Mouse (Mus musculus) lung, postnatal 0 days (tissue): ENCODE data around the gene Grik4.

Experiments
- CTCF ChIP-seq: IDR thresholded peaks from 2 replicates; pipeline ENCODE4 v1.5.1; 2016; ENCODE audit warnings: antibody characterized with exemption, mild to moderate bottlenecking
- EP300 ChIP-seq: IDR thresholded peaks from 2 replicates; pipeline ENCODE4 v1.6.1; 2016; ENCODE audit warnings: antibody characterized with exemption, mild to moderate bottlenecking, control low read depth

DNA sequence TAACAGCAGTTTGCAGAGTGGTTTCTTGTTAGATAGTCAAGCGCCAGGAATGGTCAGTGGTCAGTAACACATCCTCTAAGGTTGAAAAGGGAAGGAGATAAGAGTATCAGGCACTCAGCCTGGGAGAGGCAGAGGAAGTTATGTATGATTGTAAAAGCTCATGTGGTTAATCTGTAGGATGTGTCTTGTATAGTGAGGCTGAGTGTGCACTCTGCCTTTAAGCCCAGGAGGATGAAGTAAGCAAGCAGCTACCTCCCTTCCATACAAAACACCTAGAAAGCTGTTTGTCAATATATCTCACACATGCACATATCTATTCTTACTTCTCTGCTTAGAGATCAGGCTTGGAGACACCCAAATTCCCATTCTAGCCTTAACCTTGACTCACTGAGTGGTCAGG, 389.1 kb downstream of the Grik4 start:
- no peak for TF ChIP-seq CTCF
- TF ChIP-seq EP300 = no peak
